Mouse (Mus musculus) hindbrain, embryonic 15.5 days (tissue): Measurements from ENCODE around the gene Mtfmt. TPM values are rescaled to one million over a fixed set of nuclear protein-coding genes. Genes with fewer than 3 reads are reported as not detected.

Source experiments
- ATAC-seq: fragments of 200-750 bp; cut with Nextera tagmentation; 2 replicates; pipeline ENCODE4 v1.8.0; 2017; ENCODE audit warnings: low read depth, moderate number of reproducible peaks, moderate TSS enrichment; ENCODE audit not compliant: low FRiP score
- H3K27ac ChIP-seq: fragments of 300-500 bp; sonication (generic); replicated peaks from 2 replicates; pipeline ENCODE4 v1.5.1; 2015; ENCODE audit warnings: mild to moderate bottlenecking, inconsistent platforms
- H3K27me3 ChIP-seq: fragments of 300-500 bp; sonication (generic); 2 replicates; pipeline ENCODE4 v1.6.1; 2015; ENCODE audit warnings: control low read depth, inconsistent platforms
- H3K36me3 ChIP-seq: fragments of 300-500 bp; sonication (generic); 2 replicates; pipeline ENCODE4 v1.6.1; 2015; ENCODE audit warnings: control low read depth, inconsistent platforms
- H3K4me1 ChIP-seq: fragments of 300-500 bp; sonication (generic); replicated peaks from 2 replicates; pipeline ENCODE4 v1.6.1; 2015; ENCODE audit warnings: control low read depth, inconsistent platforms
- H3K4me2 ChIP-seq: fragments of 300-500 bp; sonication (generic); 2 replicates; pipeline ENCODE4 v1.6.1; 2015; ENCODE audit warnings: moderate library complexity, mild to moderate bottlenecking, inconsistent platforms
- H3K4me3 ChIP-seq: fragments of 300-500 bp; sonication (generic); 2 replicates; pipeline ENCODE4 v1.5.1; 2015; ENCODE audit warnings: mild to moderate bottlenecking, inconsistent platforms
- H3K9ac ChIP-seq: fragments of 300-500 bp; sonication (generic); 2 replicates; pipeline ENCODE4 v1.6.1; 2015; ENCODE audit warnings: inconsistent platforms
- H3K9me3 ChIP-seq: fragments of 300-500 bp; sonication (generic); 2 replicates; pipeline ENCODE4 v1.6.1; 2016; ENCODE audit warnings: control low read depth, inconsistent platforms
- WGBS: fragments of 180-500 bp; shearing (Covaris S2); methylation state at CpG from one replicate; pipeline ENCODE4 v1.1.7; 2015; 5-methylcytosine and 5-hydroxymethylcytosine counted together
- polyA plus RNA-seq: library from polyadenylated mRNA; unstranded; fragments of >200 nt; fragmentation: Nextera tagmentation; extraction: Ambion mirVana; gene quantifications from 2 replicates; pipeline ENCODE4 v1.2.1, GENCODE M21; 2015

Gene Mtfmt
- polyA plus RNA-seq, 1 experiment from 2014 or later = 25.7 TPM

- Histone ChIP-seq H3K9ac (no peak overlapping the region), H3K9me3 (no peaks in the 10 kb centered on the region), H3K4me3 (no peak overlapping the region), H3K36me3 (no peaks in the 10 kb centered on the region), H3K4me1 (peaks cover 3% of the 10 kb centered on the region; the same call in 1 of the 2 replicates), H3K27ac (no peak overlapping the region), H3K4me2 (no peak overlapping the region), H3K27me3 (no peaks in the 10 kb centered on the region)
- 76% methylated on average over 5 of the region's 5 CpGs for WGBS
- no peak for ATAC-seq
These were observed 28.3 kb upstream of the Mtfmt start for GRCm38 (mm10) chr9:65407327-65407726.

DNA sequence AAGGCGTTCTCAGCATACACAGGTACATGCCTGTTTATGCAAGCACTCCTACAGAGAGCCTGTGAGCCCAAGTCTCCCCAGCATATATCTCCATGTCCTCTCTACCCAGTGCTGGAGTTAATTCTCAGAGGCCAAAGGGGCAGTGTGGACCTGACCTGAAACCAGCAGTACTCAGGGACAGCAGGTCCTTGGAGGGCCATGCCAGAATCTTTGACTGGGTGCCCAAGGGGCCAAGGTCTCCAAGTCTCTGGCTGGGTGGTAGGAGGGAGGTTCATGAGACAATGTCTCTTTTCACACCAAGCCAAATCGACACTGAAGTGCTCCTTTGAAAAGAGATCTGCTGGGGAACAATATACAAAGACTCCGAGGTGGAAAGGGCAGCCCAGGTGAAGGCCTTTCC is 27.7 kb upstream of the Mtfmt start:
- Histone ChIP-seq H3K4me1 (peaks cover 3% of the 10 kb centered on the region; the same call in 1 of the 2 replicates), H3K9me3 (no peaks in the 10 kb centered on the region), H3K27ac (no peak overlapping the region), H3K4me2 (no peak overlapping the region), H3K27me3 (no peaks in the 10 kb centered on the region), H3K36me3 (no peaks in the 10 kb centered on the region), H3K4me3 (no peak overlapping the region), H3K9ac (no peak overlapping the region)
- ATAC-seq = no peak
- 74% methylated on average over 3 of the region's 3 CpGs for WGBS

GRCm38 (mm10) chr9:65408871-65409295 is 26.7 kb upstream of the Mtfmt start:
- no peaks in the 10 kb centered on the region for H3K36me3 ChIP-seq
- H3K9ac ChIP-seq = no peak overlapping the region
- no peak overlapping the region for H3K27ac ChIP-seq
- no peak for ATAC-seq
- no peaks in the 10 kb centered on the region for H3K27me3 ChIP-seq
- no peak overlapping the region for H3K4me3 ChIP-seq
- H3K9me3 ChIP-seq = no peaks in the 10 kb centered on the region
- 72% methylated on average over 5 of the region's 5 CpGs for WGBS
- peaks cover 3% of the 10 kb centered on the region; the same call in 1 of the 2 replicates for H3K4me1 ChIP-seq
- H3K4me2 ChIP-seq = no peak overlapping the region

- Histone ChIP-seq H3K4me1 (no peaks in the 10 kb centered on the region), H3K27me3 (no peaks in the 10 kb centered on the region), H3K36me3 (no peaks in the 10 kb centered on the region), H3K4me2 (no peak overlapping the region), H3K9ac (no peak overlapping the region), H3K27ac (no peak overlapping the region), H3K9me3 (no peaks in the 10 kb centered on the region), H3K4me3 (no peak overlapping the region)
- ATAC-seq = no peak
- 98% methylated on average over 8 of the region's 8 CpGs for WGBS
These were observed 25.2 kb upstream of the Mtfmt start for GRCm38 (mm10) chr9:65410378-65410777.

DNA sequence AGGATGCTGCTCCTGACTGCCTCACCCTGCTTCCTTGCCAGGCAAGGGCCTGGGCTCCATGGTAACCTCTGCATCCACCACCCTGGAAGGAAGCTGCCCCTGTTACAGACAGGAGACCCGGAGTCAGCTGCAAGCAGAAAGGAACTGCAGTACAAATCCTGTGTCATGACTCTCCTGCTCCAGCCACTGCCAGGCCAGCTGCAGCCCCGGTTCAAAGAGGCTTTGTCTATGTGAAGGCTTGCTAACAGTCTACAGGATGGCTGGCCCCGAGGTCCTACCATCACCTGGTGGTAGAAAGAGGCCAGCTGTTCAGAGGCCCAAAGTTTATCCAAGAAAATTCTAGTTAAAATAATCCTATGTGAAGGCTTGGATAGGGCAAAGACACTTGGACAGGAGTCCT is 24.3 kb upstream of the Mtfmt start:
- H3K4me2 ChIP-seq = no peak overlapping the region
- no peaks in the 10 kb centered on the region for H3K9me3 ChIP-seq
- no peak overlapping the region for H3K4me3 ChIP-seq
- ATAC-seq = no peak
- 73% methylated on average over 3 of the region's 3 CpGs for WGBS
- H3K4me1 ChIP-seq = no peaks in the 10 kb centered on the region
- no peaks in the 10 kb centered on the region for H3K27me3 ChIP-seq
- no peak overlapping the region for H3K27ac ChIP-seq
- no peaks in the 10 kb centered on the region for H3K36me3 ChIP-seq
- no peak overlapping the region for H3K9ac ChIP-seq

DNA sequence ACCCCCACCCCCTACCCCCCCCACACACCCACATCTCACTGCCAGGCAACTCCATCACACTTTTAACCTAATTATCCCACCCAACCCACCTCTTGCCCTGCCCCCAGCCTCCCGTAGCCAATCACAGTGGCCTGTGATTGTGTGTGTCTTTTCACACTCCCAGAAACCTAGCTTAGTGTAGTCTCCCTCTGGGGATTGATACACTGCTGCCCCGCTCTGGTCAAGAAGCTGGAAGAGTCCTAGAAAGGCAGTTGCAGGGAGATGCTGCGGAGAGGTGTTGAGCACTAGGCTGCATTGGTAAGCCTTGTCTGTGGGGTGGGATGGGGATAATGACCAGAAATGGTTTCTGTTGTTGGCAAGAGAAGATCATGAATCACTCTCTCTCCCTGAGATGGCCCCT is 17.8 kb upstream of the Mtfmt start:
- Histone ChIP-seq H3K36me3 (no peaks in the 10 kb centered on the region), H3K4me2 (no peak overlapping the region), H3K9ac (no peak overlapping the region), H3K27me3 (no peaks in the 10 kb centered on the region), H3K27ac (no peak overlapping the region), H3K4me1 (no peaks in the 10 kb centered on the region), H3K9me3 (no peaks in the 10 kb centered on the region), H3K4me3 (no peak overlapping the region)
- no peak for ATAC-seq
- WGBS = 38% methylated on average over 3 of the region's 3 CpGs

DNA sequence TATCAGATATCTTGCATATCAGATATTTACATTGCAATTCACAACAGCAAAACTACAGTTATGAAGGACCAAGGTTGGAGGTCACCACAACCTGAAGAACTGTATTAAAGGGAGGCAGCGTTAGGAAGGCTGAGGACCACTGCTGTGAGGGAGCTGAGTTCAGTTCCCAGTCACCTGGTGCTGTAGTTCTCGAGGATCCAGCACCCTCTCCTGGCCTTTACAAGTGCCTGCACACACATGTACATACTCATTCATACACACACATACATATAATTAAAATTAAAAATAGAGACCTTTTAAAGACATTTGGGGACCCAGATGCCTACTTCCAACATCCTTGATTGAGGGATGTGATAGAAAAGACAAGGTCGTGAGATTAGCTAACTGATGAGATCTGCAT is 15.9 kb upstream of the Mtfmt start:
- 77% methylated on average over 3 of the region's 3 CpGs for WGBS
- Histone ChIP-seq H3K4me3 (no peak overlapping the region), H3K4me2 (no peak overlapping the region), H3K9me3 (no peaks in the 10 kb centered on the region), H3K9ac (no peak overlapping the region), H3K36me3 (no peaks in the 10 kb centered on the region), H3K27ac (no peak overlapping the region), H3K4me1 (no peaks in the 10 kb centered on the region), H3K27me3 (no peaks in the 10 kb centered on the region)
- no peak for ATAC-seq

- no peak for ATAC-seq
These were observed 12.7 kb upstream of the Mtfmt start, which contains the start of gene Slc51b for GRCm38 (mm10) chr9:65422760-65423501. Gene Slc51b, minus strand, starts transcription at chr9:65422955.

GRCm38 (mm10) chr9:65424393-65424792 is 11.2 kb upstream of the Mtfmt start:
- no peak overlapping the region for H3K27ac ChIP-seq
- WGBS = 45% methylated on average over 3 of the region's 3 CpGs
- no peaks in the 10 kb centered on the region for H3K36me3 ChIP-seq
- no peak overlapping the region for H3K9ac ChIP-seq
- ATAC-seq = no peak
- no peak overlapping the region for H3K4me3 ChIP-seq
- H3K27me3 ChIP-seq = no peaks in the 10 kb centered on the region
- H3K4me2 ChIP-seq = no peak overlapping the region
- H3K4me1 ChIP-seq = no peaks in the 10 kb centered on the region
- H3K9me3 ChIP-seq = no peaks in the 10 kb centered on the region

More at GRCm38 (mm10) chr9:65422760-65423501, 12.7 kb upstream of the Mtfmt start, which contains the start of gene Slc51b:
- no peak within 1 kb of the TSS for H3K4me3 ChIP-seq
- no peak within 1 kb of the TSS for H3K4me2 ChIP-seq
- H3K27me3 ChIP-seq = no peaks in the 10 kb centered on the region
- H3K4me1 ChIP-seq = no peaks in the 10 kb centered on the region
- 86% methylated on average over 11 of the region's 11 CpGs for WGBS
- H3K27ac ChIP-seq = no peak within 1 kb of the TSS
- H3K9ac ChIP-seq = no peak within 1 kb of the TSS
- no peaks in the 10 kb centered on the region for H3K36me3 ChIP-seq
- H3K9me3 ChIP-seq = no peaks in the 10 kb centered on the region

- Histone ChIP-seq H3K4me2 (no peak overlapping the region), H3K4me1 (no peaks in the 10 kb centered on the region), H3K27me3 (no peaks in the 10 kb centered on the region), H3K36me3 (no peaks in the 10 kb centered on the region), H3K9ac (no peak overlapping the region), H3K27ac (no peak overlapping the region), H3K4me3 (no peak overlapping the region), H3K9me3 (no peaks in the 10 kb centered on the region)
- no peak for ATAC-seq
- WGBS = 72% methylated on average over 2 of the region's 2 CpGs
These were observed 8.1 kb upstream of the Mtfmt start for GRCm38 (mm10) chr9:65427511-65427910.

GRCm38 (mm10) chr9:65428003-65428402 is 7.6 kb upstream of the Mtfmt start:
- no peak overlapping the region for H3K4me2 ChIP-seq
- no peak overlapping the region for H3K4me3 ChIP-seq
- H3K27me3 ChIP-seq = no peaks in the 10 kb centered on the region
- no peaks in the 10 kb centered on the region for H3K4me1 ChIP-seq
- no peaks in the 10 kb centered on the region for H3K36me3 ChIP-seq
- H3K9ac ChIP-seq = no peak overlapping the region
- 94% methylated on average over 5 of the region's 5 CpGs for WGBS
- no peak for ATAC-seq
- H3K27ac ChIP-seq = no peak overlapping the region
- no peaks in the 10 kb centered on the region for H3K9me3 ChIP-seq

GRCm38 (mm10) chr9:65430401-65430800 is 5.2 kb upstream of the Mtfmt start:
- H3K36me3 ChIP-seq = no peaks in the 10 kb centered on the region
- no peak for ATAC-seq
- H3K27ac ChIP-seq = no peak overlapping the region
- H3K9ac ChIP-seq = no peak overlapping the region
- no peaks in the 10 kb centered on the region for H3K4me1 ChIP-seq
- H3K9me3 ChIP-seq = no peaks in the 10 kb centered on the region
- no peak overlapping the region for H3K4me2 ChIP-seq
- no peak overlapping the region for H3K4me3 ChIP-seq
- H3K27me3 ChIP-seq = no peaks in the 10 kb centered on the region

DNA sequence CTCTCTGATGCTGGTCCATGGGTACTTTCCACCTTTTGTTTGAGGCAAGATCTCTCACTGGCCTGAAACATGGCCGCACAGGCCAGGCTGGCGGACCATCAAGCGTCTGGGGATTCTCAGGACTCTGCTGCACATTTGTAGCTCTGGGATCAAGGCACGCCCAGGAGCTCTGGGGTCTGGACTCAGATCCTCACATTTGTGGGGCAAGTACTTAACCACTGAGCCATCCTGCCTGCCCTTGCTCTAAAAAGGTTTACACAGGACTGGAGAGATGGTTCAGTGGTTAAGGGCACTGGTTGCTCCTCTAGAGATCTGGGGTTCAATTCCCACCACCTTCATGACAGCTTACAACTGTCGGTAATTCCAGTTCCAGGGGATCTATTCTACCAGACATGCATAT is 4.7 kb upstream of the Mtfmt start:
- WGBS = 93% methylated on average over 5 of the region's 5 CpGs
- no peak overlapping the region for H3K4me2 ChIP-seq
- no peaks in the 10 kb centered on the region for H3K9me3 ChIP-seq
- no peaks in the 10 kb centered on the region for H3K36me3 ChIP-seq
- no peak overlapping the region for H3K9ac ChIP-seq
- H3K4me3 ChIP-seq = no peak overlapping the region
- no peak overlapping the region for H3K27ac ChIP-seq
- no peaks in the 10 kb centered on the region for H3K27me3 ChIP-seq
- ATAC-seq = no peak
- no peaks in the 10 kb centered on the region for H3K4me1 ChIP-seq
